Mouse (Mus musculus) spleen, adult 18-20 months (tissue): ENCODE data around the gene Asl.

Experiments
- DNase-seq, 2 experiments: peaks; one replicate each; pipeline ENCODE4 v3.0.0; 2022; ENCODE audit warnings: mixed read lengths in 2 of 2

Gene Asl

DNA sequence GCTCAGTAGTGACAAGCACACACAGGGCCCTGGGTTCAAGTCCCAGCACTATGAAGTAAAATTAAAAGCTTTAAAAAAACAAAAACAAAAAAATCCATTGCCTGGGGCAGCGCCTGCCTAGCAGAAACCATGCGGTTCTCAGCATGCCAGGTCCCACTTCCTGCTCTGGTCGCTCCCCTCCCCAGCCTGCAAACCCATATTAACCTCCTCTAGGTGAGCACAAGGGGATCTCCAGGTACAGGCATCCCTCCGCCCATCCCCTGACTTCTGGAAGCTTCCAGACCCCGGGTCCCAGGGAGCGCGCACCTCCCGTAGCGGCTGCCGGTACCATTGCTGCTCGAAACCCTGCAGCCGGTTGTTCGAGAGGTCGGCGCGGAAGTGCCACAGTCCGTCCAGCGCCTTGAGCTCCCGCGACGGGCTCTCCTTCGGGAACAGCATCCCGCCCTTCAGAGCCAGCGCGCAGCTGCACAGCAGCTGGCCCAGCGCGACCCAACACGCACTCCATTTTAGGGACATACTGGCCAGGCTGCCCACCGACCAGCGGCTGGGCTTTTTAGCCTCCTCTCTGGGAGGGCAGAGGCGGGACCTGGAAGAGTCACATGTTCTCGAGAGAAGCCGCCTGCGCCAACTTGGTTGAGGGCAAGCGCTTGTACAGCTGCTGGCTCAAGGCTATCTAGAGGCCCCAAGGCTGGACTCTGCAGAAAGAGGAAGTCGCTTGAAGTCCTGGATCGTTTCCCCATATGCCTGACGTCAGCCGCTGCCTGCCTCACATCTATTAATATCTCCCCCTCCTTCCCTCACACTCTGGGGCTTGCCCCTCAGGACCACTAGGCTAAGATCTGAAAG is 26.5 kb downstream of the Asl start, which contains the start of gene Gusb:
Gusb (minus strand) TSS at position 749 of the 846 bp plus-strand sequence.
- peak; percentile 66 to 76 for DNase-seq

DNA sequence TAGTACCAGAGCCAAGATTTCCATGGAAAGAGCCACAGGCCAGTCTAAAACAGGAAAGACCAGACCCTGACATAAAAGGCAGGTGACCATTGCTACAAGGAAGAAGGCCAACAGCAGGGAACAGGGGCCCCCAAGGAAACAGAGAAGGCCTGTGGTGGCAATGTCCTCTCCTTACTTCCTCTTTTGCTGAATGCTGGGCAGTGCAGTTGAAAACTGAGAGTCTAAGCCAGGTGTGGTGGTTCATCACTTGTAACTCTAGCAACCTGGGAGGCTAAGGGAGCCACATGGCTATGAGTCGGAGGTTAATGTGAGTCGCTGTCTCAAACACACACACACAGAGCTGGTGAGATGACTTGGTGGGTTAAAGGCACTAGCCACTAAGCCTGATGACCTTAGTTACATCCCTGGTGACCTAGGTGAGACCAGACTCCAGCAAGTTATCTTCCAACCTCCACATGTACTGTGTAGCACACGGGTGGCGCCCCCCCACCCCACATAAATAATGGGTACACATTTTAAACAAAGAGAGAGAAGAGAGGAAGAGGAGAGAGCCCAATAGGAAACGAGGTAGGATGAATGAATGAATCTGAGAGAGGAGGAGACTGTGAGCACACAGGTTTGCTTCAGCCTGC is 27.6 kb downstream of the Asl start:
- DNase-seq, result peak in 1 of 2 experiments; percentile 10

DNA sequence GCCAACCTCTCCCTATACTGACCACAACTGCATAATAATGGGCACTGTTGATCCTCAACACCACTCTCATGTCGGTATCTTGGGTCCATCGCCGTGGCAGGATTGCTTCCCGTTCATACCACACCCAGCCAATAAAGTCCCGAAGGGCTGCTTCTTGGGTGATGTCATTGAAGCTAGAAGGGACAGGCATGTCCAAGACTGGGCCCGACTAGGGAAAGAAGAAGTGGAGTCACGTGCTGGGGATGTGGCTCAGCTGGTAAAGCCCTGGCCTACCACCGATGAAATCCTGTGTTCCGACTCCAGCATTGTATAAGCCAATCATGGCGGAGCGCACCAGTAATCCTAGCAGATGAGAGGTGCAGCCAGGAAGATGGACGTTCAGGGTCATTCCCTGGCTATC is 28.3 kb downstream of the Asl start:
- DNase-seq, result no peak

DNA sequence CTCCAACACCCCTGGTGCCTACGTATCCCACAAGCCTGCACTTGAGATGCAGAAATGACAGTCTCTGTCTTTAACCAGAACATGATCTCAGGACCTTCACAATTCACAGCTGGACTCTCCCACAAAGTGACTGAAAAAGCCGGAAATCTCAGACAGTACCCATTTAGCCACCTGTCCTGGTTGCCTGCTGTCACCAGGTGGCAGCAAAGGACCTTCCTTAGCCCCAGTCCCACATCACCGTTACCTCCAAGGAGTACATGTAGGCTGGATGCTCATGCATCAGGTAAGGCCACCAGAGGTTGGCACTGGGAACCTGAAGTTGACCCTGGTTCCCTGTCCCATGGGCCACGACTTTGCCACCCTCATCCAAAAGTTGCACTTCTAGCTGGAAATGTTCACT is 29.9 kb downstream of the Asl start:
- DNase-seq, result peak; percentile 38 to 58

DNA sequence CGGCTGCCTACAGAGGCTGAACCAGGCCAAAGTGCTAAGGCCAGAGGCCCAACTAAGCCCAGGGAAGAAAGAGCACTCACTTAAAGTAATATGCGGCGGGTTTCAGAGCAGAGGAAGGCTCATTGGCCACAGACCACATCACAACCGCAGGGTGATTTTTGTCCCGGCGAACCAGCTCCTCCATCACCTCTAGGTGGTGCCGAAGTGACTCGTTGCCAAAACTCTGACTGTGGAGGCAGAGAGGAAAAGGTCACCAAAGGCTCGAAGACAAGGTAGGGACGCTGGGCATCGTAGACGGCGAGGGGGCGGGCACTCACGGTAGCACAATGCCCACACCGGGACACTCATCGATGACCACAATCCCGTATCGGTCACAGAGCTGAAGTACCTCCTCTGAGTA is 31.3 kb downstream of the Asl start:
- DNase-seq, result no peak

DNA sequence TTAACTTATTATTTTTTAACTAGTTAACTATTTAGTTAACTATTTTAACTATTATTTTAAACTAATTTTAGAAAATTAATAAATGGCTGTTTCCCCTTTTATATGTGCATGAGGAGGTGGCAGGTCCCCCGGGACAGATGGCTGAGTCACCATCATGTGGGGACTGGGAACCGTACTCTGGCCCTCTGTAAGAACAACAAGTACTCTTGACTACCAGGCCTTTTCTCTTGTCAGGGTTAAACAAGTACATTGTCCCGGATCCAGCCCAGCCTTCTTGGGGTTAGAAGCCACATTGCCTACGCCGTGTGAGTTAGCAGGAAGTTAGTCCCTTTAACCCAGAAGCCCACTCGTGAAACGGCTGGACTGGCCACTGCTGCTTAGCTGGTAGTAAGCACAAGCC is 34.1 kb downstream of the Asl start:
- no peak for DNase-seq

DNA sequence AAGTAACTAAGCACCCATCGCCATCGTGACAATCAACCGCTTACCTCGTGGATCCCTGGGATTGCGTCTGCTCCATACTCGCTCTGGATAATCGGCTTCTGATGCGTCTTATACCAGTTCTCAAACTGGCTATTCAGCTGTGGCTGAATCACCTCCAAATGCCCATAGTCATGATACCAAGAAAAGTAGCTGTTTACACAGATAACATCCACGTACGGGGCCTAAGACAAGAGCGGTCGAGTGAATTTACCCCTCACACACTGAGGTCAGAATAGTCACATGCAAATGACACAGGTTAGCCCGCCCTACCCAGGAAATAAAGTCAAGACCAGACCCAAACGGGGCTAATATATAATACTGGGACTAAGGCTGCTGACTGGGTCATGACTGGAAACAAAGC is 35.7 kb downstream of the Asl start:
- DNase-seq, result no peak

DNA sequence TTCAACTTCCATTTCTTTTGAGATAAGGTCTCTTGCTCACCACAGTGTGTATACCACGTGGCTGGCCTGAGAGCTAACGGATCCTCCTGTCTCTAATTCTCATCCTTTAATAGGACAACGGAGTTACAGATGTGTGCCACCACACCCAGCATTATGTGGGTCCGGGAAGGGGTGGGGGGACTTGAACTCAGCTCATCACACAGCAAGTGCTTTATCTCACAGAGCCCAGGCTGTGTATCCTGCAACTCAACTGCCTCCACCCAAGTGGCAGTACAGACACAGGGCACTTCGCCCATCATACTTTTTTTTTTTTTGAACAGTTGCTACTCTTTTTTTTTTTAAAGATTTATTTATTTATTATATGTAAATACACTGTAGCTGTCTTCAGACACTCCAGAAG is 37.1 kb downstream of the Asl start:
- DNase-seq, result no peak

DNA sequence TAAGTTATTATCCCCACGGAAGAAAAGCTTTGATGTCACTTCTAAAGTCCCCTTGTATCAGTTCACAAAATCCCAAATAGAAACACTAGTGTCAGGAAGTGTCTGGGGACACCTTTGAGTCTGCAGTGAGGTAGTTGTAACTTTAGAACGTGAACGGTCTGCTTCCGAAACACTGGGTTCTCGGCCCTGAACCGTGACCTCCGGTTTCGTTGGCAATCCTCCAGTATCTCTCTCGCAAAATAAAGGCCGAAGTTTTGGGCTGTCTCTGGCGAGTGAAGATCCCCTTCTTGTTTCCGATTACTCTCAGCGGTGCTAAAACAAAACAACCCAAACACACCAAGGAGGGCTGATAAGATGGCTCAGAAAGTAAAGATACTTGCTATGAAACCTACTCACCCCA is 39.7 kb downstream of the Asl start:
- DNase-seq, result no peak

DNA sequence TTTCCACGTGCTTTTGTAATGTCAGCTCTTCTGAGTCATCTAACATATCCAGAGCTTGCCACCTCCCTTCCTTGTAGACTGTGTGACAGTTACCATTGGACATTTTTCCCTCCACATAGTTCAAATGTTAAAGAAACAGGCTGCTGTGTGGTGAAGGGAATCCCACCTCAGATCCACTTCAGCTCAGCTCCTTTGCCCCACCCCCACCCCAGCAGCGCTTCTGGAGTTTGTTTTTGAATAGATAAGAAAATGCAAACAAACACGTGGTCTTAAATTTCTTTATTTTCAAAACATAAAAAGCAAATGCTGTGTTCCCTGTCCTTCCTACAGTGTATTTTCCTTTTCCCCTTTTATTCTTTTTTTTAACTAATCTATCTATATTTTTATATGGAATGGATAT is 48.8 kb downstream of the Asl start:
- no peak for DNase-seq

DNA sequence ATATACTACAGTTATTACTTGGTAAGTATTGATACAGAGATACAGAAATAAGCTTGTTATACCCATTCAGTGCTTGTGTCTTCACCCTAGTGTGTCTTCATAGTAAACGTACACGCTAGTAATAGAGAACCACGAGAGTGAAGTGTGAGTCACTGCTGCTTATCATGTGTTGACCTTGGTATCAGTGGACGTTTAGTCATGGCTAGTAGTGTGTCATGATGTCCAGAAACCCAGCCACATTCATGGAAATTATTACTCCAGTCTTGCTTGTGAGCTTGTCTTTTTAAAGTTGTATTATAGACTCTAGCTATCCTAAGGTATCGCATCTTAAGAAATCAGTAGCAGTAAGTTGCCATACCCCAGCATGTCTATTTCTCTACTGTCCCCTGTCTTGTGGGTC is 50.4 kb downstream of the Asl start:
- DNase-seq, result no peak

DNA sequence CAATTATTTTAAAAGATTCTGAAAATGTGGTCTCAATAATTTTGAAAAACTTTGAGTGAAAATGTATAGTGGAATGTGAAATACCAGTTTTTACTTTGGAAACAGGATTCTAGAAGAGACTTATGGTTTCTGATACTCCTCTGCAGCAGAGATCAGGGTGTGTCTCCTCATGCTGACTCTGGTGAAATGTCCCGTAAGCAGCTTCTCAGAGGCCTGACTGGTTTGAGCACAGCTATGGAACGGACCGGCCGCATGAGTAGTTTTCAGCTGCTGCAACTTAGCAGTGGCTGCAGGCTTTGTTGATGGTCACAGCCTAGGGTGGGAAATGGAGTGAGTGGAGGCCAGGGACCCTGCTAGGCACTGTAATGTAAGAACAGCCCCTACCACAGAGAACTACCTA is 51.3 kb downstream of the Asl start:
- no peak for DNase-seq

DNA sequence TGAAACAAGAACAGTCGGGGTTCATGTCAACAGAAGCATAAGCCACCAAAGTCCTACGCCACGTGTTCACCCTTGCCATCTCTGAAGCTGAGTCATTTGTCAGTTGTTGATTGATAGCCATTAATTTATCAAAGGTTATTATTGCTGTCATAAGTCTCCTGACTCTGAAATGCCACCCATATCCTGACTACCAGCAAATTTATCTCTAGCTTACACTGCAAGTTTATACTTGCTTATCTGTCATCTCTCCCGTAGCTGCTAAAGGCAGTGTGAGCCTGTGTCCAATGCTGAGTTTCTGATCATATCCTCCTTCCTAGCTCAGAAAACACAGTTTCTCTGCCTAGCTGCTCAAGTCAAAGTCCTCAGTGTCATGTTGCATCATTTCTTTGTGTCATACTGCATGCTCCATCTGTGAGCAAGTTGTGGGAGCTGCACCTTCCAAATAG is 54.2 kb downstream of the Asl start:
- no peak for DNase-seq

DNA sequence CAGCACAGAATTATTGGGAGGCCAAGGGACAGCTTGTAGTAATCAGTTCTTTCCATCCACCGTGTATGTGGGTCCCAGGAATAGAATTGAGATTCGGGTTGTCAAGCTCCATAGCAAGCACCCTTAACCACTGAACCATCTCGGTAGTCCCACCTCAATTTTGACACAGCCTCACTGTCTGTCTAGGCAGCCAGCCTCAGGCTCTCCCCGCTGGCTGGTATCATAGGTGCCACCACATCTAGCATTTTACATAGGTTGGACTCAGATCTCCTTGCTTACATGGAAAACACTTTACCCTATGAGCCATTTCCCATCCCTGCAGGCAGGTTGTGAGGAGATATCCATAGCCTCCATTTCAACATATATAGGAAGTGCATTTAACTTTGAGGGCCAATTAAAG is 54.7 kb downstream of the Asl start:
- no peak for DNase-seq

DNA sequence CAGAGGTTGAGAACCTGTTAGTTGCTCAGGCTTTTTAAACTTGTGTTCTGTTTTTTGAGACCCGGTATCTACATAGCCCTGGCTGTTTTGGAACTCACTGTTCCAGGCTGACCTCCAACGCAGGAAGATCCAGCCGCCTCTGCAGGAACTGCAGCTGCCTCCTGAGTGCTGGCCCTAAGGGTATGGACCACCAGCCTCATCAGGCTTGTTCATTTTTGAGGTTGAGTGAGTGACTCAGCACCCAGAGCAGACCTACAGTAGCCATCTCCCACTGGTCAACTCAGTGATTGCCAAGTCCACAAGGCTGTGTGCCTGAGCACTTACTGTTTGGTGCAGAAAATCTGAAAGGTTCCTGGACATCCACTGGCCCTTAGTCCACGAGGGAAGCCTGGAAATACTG is 57.6 kb downstream of the Asl start:
- DNase-seq, result no peak

DNA sequence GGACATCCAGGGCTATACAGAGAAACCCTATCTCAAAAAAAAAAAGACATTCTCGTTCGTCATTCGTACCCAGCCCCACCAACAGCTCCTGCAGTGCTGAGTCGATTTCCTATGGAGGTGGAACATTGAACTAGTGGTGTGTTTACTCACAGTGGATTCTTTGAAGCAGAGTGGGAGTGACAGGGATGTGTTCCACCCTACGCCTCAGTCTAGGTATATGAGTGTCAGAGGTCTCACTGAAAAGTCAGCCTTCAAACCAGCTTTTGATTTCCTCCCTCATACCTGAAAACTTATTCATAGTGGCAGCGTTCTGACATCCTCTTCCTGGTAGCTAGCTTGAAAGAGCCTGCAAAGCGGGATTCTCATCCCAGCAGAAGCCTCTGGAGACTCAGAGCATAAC is 60.6 kb downstream of the Asl start:
- no peak for DNase-seq

DNA sequence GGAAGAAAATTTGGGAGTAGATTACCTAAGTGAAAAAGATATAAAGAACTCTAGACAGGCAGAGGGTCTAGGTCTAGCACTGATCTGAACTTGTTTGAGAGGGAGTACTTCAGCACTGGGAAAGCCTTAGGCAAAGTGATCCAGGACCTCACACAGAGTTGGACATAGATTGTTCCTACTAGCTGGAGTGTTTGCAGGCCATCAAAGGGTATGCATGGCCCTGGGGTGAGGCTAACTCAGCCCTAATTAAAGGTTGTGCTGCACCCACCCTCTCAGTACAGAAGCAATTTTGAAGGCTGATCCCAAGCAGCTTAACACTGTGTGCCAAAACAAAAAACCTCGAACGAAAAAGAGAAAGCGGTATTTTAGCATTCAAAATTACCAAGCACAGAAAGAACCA is 62.6 kb downstream of the Asl start:
- no peak for DNase-seq

DNA sequence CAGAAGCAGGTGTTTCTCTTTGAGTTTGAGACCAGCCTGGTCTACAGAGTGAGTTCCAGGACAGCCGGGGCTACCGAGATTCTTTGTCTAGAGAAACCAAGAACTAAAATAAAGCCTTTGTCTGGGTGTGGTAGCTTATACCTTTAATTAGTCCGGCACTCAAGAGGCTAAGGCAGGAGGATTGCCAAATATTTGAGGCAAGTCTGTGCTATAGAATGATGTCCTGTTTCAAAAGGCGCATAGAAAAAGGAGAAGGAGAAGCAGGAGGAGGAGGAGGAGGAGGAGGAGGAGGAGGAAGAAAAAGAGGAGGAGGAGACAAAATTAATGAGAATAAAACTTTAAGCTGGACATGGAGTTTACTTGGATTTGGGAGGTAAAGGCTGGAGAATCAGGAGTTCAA is 65.8 kb downstream of the Asl start:
- DNase-seq, result no peak
